Mouse (Mus musculus) cerebellum, postnatal 14 days (tissue): ENCODE measurements at regions not wholly inside any gene's neighbourhood (a gene's known extent, or its start where the extent isn't known, plus 50 kb on each side); places are given as distances from the start of the nearest gene placed in this dataset.

ENCODE experiments used
- DNase-seq, 2 experiments: peaks; one replicate each; pipeline ENCODE4 v3.0.0; 2021; ENCODE audit warnings: mixed read lengths in 2 of 2

DNA sequence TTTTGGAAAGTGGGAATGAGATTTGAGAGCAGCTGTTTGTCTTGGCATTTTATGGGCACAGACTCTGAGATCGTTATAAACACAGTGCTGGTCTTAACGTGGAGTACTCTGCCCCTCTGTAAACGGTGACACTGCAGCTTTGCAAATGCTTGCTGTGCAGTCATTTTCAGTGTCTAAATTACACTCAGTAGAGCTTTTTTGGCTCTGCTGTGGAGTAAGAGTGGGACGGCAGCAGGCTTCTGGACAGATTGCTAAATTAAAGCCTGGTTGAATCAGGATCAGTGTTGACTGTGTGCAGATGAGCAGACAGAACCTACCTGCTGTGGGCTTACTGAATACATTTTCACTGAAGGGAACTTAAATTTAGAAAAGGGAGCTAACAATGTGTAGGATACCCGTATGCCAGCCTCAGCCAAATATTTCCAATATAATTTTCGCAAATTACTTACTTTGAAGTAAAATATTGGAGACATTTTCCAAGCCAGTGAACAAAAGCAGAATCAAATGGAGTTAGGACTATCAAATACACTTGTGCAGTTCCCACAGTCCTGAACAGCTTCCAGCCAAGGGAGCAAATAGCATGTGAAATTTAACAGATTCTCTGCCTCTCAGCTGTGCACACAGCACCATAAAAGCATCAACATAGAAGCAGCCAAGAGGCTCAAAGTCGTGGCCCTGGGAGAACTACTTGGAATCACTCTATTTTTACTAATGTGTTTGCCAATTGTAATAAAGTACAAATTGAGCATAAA lies 148.1 kb upstream of the Stac start:
- DNase-seq, result peak; percentile 4 to 13

DNA sequence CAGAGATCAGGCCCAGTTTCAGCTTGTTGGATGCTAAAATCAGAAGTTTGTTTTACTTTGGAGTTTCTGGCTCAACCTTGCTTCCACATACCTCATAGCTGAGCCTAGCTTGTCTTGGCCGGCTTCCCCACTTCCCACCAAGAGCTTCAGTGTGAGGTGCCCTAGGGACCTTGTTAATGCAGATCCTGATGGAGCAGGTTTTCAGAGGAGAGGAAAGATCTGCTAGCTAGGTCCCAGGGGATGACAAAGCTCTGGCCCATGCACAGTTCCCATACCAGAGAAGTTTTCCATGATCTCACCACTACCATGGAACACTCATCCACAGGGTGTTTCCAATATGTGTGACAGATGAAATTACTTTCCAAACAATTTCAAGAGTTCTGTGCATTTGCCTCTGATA lies 131.9 kb upstream of the Stac start:
- DNase-seq, result no peak

DNA sequence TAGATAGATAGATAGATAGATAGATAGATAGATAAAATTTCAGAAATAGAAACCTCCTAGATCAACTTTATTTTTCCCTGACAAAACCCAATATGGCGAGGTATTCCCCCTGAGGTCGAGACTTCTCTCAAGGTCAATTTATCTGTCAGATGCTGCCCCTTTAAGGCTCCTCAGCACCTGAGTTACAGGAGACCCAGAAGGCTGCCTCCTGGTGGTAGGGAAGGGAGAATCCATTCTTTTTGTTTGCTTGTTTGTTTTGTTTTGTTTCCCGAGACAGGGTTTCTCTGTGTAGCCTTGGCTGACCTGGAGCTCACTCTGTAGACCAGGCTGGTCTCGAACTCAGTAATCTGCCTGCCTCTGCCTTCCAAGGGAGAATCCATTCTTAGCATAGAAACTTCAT lies 127.3 kb upstream of the Stac start:
- no peak for DNase-seq

DNA sequence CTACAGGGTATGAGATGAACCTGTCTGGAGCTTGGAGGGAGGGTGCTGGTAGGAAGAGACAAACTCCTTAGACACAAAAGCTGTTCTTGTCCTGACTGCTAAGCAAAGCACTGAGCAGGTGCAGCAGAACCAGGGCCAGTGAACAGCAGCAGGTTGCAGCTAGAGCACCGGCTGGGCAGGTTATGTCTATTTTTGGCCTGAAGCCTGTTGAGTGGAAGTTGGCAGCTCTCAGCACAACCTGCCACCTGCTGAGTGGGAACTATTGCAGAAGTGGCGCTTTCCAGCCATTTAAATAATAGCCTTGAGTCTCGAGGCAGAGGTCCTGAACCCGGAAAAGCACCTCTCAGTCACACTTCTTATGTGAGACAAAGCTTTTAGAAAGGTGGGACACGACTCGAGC lies 114.8 kb upstream of the Stac start:
- peak; percentile 74 to 78 for DNase-seq

DNA sequence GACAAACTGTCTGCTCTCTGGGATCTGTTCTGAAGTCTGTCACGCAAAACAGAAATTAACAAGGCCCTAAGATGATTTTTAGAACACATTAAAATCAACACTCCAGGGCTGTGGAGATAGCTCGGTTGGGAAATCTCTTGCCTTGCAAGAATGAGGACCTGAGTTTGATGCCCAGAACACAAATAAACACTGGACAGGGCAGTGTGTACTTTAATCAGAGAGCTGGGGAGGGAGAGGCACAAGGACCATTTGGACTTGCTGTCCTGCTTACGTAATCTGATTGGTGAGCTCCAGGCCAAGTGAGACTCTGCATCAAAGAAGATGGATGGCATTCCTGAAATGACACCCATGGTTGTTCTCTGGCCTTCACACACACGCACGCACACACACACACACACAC lies 111.2 kb upstream of the Stac start:
- no peak for DNase-seq

DNA sequence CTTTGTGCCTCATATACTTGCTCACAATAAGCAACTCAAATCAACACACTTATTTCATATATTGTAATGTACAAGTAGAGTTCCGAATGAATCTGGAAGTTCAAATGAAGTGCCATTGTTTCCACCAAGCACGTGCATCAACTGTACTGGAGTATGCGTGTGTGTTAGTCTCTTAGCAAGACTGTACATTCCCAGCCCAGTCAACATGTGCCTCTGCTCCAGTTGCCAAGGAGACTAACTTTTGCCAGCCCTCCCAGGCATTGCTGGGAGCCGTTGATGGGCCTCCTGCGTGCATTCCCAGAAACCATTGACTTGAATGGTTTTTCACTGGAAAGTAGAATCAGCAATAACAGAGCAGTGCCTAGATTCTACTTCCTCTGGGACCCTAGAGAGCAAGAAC lies 110.7 kb upstream of the Stac start:
- no peak for DNase-seq

DNA sequence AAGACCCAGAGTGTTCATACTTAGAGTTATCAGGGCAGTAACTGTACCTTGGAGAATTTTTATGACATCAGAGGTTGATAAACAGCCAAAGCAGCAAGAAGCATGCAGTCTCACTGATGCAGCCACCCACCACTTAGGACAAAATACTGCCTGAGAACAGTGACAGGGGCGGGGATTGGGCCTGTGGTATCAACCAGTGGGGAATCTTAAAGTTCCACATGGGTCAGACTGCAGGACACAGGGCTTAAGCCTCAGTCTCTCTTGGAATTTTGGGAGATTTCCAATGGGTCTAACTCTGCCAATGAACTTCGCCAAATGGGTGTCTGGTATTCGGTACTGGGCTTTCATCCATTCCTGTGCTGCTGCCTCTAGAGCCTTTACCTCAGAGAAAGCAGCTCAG lies 88.8 kb upstream of the Stac start:
- peak in 1 of 2 experiments; percentile 9 for DNase-seq

DNA sequence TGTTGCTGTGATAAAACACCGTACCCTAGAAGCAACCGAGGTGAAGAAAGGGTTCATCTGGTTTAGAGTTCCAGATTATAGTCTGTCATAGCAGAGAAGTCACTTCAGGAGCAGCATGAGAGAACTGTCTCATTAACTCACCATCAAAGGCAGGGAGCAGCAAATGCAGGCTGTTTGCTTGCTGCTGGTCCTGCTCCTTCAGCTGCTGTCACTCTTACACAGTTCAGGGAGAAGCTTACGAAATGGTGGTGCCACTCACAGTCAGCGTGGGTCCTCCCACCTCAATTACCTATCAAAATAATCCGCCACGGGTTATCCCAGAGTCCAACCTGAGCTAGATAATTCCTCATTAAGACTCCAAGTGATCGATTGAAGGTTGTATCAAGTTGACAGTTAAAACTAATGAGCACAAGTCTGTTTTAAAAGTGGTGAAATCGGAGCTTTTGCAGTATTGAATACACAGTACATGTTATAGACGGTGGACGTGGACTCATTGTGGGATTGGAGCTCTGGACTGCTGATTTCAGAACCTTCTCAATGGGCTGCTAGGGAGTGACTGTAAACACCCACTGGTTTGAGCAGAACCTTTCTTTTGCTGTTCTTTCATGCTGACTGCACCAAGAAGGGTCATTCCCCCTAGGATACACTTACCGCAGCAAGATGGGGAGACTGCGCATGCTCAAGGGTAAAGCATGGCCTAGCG lies 87.4 kb upstream of the Stac start:
- DNase-seq, result no peak

DNA sequence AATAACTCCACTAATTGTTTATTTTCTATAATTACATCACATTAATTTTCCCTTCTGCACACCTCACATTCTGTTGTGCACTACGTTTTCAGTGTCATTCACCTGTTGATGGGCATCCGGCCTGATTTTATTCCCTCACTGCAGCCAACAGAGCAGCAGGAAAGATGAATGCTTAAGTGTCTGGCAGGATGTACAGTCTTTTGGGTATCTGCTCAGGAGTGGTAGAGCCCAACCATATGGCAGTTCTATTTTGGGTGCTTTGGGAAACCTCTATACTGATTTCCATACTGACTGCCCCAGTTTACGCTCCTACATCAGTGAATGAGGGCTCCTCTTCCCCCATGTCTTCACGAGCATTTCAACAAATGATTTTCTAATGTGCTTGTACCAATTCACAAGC lies 84.1 kb upstream of the Stac start:
- DNase-seq, result peak; percentile 37 to 63

DNA sequence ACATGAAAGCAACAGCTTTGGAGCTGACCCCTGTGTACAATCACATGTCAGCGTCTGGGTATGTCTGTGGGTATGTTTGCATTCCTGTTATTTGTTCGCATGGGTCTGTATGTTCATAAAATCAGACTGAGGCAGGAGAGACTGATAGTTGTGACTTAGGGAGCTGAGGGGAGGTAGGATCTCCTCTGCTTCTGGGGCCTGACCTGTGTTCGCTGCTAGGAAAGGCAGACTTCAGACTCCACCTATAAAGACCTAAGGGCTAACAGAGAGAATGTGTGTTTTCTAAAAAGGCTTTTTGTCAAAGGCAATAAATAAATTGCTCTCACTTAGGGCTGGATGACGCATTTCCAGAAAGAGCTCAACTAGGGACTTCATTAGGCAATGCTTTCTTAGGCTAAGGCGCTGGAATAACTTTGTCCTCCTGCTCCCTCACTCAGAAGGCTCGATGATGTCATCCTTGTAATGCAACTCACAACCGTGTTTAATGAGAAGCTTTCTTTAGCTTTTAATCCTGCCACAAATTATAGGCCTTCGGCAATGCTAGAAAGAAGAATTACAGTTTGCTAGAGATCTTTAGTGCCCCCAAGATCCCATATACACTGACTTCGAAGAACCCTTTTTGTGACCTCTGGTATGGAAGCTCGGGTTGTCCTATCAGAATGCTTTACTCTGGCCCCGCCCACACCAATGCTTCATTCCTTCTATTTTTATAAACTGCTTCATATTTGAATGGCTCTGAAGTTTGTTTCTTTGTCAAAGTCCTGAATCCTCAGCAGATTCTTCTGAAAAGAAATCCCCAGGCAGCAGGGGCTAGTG lies 72.7 kb upstream of the Stac start:
- no peak for DNase-seq

DNA sequence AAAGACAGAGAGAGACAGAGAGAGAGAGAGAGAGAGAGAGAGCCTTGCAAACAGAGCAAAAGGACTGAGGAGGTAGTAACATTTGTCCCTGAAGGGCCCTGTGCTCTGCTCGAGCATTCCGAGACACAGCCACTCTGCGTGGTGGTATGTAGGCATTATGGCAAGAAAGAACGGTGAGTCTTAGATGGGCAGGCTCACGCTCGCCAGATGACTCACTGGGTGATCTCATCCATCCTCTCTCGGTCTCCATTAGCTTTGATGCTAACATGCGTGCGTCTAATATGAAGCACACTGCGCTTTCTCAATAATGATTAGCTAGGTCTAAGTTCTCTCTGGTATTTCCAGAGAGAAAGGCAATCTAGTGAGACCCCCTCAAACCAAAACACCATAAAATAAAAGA lies 65.1 kb upstream of the Stac start:
- no peak for DNase-seq

DNA sequence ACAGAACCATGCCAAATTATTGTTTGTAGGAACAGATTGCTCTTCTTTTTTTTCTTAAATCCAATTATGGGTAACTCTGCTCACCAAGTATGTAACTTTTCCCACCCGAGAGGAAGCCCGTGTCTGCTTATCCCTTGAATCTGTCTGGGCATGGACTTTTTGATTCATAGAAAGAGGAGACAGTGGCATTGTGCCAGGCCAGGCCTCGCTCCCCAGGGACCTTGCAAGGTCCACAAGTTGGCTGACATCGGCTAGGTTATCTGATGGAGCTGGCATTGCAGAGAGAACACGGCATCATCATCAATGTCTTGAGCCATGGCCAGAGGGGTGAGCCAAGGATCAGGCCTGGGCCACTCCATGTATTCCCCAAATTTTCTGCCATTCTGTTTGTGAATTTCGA lies 56.0 kb upstream of the Stac start:
- peak; percentile 20 to 30 for DNase-seq

DNA sequence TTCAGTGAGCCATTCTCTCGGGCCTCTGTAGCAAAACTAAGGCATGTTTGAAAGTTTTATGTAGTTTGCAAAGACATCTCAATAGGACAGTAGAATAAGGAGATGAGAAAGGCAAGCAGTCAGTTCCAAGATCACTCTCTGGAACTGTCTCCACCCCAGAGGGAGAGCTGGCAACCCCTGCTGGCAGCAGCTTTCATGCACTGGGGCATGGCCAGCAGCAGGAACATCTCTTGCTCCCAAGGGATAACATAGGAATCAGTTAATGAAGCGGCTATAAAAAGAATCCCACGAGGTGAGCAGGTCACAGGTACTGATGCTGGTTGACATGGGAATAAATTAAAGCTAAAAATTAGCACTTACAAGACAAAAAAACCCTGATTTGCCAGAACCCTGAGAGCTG lies 55.1 kb upstream of the Stac start:
- DNase-seq, result peak; percentile 48 to 54
